Mouse (Mus musculus) yolk sac, embryonic 10.5 days (tissue): ENCODE measurements at regions not wholly inside any gene's neighbourhood (a gene's known extent, or its start where the extent isn't known, plus 50 kb on each side); places are given as distances from the start of the nearest gene placed in this dataset.
A peak's percentile ranks its signal among the peaks of the same experiment; 100 is the strongest.
"Not testable (repeated sequence)": the region's sequence is repeated elsewhere in the genome, so short reads cannot be mapped to it uniquely, and the experiment has no call there.

Experiments used
- DNase-seq: peaks from one replicate; pipeline ENCODE4 v3.0.0-alpha.2; 2017; ENCODE audit warnings: low spot score

DNA sequence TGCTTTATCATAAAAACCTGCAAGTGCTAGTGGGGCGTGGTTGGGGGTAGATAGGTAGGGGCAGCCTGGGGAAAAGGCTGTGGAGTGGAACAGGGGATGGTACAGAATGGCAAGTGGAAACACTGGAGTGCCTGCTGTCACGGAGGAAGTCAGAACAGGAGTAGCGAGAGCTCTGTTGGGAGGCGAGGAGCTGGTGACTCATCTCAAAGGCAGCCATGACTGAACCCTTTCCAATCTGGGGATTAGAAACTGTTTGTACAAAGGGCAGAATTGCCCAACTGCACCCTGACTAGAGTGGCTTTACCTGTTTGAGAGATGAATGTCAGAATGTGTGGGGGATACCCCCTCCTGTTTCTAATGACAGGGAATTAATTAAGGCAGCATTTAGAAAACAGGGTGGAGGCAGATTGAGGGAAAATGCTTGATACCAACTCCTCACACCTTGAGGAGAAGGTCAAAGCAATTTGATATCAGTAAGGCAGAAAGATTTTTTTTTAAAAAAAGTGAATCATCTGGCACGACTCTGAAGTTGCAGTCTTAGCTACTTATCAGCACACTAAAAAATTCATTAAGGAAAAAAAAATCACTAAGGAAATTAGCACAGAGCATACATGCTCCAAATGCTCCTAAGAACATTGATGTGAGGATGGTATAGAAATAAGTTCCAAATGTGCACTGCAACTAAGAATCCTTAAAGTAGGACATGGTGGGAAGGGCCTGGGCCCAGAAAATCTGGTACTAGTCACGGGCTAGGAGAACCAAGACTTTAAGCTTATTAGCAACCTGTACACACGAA lies 54.7 kb upstream of the Usp25 start:
- peak; percentile 20 for DNase-seq

DNA sequence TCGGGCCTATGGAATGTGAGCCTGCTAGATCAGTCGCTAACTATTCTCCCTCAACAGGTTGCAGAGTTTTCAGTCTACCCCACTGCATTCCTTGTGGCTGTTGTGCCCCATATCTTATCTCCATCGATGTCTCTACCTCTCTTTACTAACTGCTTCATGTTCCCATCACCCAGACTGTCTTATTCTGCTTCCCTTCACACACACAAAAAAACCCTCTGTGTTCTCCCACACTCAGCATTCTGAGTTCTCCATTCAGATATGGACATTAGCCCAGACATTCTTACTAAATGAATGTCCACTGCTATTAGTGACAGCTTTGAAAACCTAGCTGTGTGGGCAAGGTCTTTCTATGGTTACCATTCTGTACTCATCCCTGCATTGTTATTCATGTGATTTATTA lies 56.0 kb upstream of the Usp25 start:
- DNase-seq: no peak

- no peak for DNase-seq
Measured at GRCm38 (mm10) chr16:76957090-76957489, 56.4 kb upstream of the Usp25 start.

- DNase-seq: no peak
Measured at GRCm38 (mm10) chr16:76950836-76951486, 62.5 kb upstream of the Usp25 start.

DNA sequence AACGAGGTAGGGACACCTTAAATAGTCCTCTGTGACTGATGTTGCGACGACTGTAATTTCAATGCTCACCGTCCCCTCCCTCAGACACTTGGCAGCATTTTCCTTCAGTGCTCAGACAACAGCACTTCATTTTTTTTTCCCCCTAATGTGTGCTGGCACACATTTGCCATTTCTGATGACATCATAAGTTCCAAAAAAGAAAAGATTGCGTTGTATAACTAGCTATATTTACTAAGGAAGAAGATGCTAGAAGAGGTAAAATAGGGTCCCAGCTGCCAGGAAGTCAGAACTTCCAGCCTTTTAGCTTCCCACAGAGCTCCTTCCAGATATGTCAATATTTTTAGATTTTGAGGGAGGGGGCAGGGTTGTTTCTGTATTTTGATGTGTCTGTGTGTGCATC lies 66.5 kb upstream of the Usp25 start:
- no peak for DNase-seq

DNA sequence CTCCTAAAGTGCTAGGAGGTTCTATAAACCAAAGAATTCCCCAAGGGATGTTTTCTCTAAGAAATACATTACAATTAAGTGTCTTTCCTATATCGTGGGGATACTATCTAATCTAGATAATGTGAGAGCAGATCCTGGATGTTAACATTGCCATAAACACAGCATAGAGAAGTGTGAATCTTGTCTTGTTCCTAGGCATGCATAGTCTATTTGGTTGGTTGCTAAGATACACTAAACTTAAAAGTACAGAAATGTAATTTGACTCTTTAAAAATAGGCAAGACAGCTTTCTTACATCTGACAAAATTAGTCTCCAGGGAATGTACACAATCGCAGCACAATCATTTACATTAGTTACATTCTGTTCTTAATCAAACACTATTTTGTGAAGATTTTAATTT lies 75.4 kb upstream of the Usp25 start:
- DNase-seq: no peak

DNA sequence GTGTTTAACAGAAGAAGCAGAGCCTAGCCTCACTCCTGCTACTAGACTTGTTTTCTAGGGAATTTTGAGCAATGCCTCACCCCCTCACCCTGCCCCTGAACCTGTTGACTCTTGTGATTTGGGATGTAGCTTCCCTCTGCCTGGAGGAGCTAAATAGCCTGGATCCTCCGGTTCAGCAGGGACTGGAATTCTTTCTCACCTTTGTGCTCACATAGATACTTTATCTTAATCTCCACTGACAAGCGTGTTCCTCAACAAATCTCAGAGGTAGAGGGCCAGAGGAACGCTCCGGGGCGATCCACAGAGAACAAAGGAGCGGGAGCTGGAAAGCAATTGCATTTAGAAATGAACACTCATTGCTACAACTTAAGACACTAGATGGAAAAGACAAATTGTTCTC lies 85.6 kb upstream of the Usp25 start:
- DNase-seq: no peak

DNA sequence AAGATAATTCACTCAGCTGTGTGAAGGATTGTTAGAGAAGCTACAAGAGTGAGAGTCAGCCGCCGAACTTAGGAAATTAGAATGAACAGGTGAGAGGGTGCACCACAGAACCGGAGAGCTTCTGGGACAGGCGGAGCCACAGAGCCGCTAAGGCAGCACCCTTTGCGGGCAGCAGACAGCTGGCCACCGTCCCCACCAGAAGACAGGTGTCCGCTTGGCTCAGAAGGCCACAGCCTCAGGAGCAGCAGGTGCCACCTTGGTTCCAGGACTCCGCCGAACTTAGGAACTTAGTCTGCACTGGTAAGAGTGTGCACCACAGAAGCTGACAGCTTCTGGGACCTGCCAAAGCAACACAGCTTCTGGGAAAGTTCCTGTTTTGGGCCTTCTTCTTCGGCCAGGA lies 93.4 kb upstream of the Usp25 start:
- DNase-seq: not testable (repeated sequence)

GRCm38 (mm10) chr16:76918598-76918997 lies 94.9 kb upstream of the Usp25 start:
- no peak for DNase-seq

GRCm38 (mm10) chr16:76914311-76914710 lies 99.2 kb upstream of the Usp25 start:
- DNase-seq: no peak

- DNase-seq: no peak
Measured at GRCm38 (mm10) chr16:76905205-76905996, 108.1 kb upstream of the Usp25 start.

DNA sequence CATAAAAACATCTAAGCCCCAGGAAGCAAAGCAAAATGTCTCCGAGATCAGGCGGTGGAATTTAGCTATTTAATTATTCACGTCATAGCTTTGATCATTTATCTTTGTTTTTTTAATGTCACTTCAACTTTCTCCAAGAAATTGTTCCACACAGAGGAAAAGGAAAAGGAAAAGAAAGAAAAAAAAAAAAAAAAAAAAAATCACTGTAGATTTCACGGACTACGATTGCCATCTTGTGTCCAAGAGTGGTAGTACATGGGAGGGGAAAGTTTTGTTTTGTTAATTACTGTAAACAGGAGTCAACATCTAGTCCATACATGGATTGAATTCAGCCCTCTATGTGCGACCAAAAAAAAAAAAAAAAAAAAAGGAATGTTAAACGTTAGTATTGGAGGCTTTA lies 114.4 kb upstream of the Usp25 start:
- DNase-seq: no peak

GRCm38 (mm10) chr16:76896305-76896704 lies 117.2 kb upstream of the Usp25 start:
- peak; percentile 61 for DNase-seq

- DNase-seq: no peak
Measured at GRCm38 (mm10) chr16:76895781-76896180, 117.7 kb upstream of the Usp25 start.

DNA sequence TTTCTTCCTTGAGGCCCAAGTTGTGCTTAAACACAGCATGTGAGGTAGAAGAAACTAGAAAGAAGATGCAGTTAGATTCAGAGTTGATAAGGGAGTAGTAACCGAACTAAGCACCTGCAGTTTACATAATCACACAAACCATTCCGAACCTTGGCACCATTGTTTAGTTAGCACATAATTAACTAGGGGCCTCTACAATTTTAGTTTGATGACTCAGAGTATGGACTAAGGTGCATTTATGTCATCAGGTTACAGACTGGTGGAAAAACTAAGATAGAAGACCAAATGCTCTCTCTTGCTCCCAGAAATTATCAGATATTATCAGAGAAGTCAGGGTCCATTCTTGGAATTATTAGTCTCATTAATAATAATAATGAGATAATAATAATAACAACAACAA lies 134.9 kb upstream of the Usp25 start:
- DNase-seq: no peak

DNA sequence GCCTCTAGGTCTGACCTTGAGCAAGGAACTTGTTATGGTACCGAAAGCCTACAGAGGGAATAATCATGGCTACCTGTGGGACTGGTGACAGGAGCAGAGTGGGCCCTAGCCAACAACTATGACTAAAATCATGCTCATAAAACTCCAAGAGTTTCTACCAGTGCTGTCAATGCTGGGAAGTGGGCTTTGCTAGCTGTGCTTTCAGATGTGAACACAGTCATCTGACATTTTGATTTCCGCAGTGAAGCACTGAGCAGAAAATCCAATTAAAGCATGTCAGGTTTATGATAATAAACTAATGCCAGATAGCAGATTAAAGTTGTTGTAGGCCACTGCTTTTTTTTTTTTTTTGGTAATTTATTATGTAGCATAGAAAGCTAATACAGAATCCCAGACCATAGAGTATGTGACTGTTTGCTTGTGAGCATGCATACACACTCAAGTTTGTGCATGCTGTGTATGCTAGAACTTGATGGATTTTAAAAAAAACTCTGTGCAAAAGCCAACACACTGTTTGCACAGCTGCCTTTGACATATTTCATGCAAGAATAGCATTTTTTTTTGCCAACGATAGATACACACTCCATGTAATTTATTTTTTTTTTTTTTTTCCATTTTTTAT lies 138.0 kb upstream of the Usp25 start:
- DNase-seq: no peak

DNA sequence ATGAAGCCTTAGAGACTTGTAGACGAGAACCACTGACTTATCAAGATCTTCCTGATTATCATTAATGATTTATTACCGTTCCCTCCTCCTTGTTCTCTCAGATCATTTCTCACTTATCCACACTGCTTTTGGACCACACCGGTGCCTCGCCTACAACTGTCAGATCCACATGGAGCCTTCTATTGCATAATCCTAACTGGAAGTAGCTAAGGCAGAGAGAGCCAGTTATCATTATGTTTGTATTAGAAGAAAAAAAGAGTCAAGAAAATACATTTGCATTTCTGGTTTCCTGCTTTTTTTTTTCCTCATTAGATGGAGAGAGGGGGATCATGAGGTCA lies 147.1 kb upstream of the Usp25 start:
- no peak for DNase-seq

- peak; percentile 16 for DNase-seq
Measured at GRCm38 (mm10) chr16:76865731-76866464, 147.6 kb upstream of the Usp25 start.

- DNase-seq: no peak
Measured at GRCm38 (mm10) chr16:76864392-76864791, 149.1 kb upstream of the Usp25 start.

- no peak for DNase-seq
Measured at GRCm38 (mm10) chr16:76855797-76856196, 157.7 kb upstream of the Usp25 start.

- no peak for DNase-seq
Measured at GRCm38 (mm10) chr16:76851396-76851795, 162.1 kb upstream of the Usp25 start.

- no peak for DNase-seq
Measured at GRCm38 (mm10) chr16:76837450-76837849, 176.1 kb upstream of the Usp25 start.
